Mouse (Mus musculus) liver, embryonic 12.5 days (tissue): ENCODE data around the gene Tmem213. TPM values are rescaled to one million over a fixed set of nuclear protein-coding genes. Genes with fewer than 3 reads are reported as not detected.

Source experiments
- ATAC-seq: fragments of 200-750 bp; cut with Nextera tagmentation; 2 replicates; pipeline ENCODE4 v1.8.0; 2017; ENCODE audit warnings: moderate number of reproducible peaks, mild to moderate bottlenecking, moderate library complexity
- H3K27ac ChIP-seq: fragments of 300-500 bp; sonication (generic); 2 replicates; pipeline ENCODE4 v1.5.1; 2016; ENCODE audit warnings: mild to moderate bottlenecking
- H3K27me3 ChIP-seq: fragments of 300-500 bp; sonication (generic); replicated peaks from 2 replicates; pipeline ENCODE4 v1.6.1; 2016; ENCODE audit warnings: mild to moderate bottlenecking, moderate library complexity
- H3K36me3 ChIP-seq: fragments of 300-500 bp; sonication (generic); 2 replicates; pipeline ENCODE4 v1.6.1; 2016; ENCODE audit warnings: mild to moderate bottlenecking, moderate library complexity
- H3K4me1 ChIP-seq: fragments of 300-500 bp; sonication (generic); 2 replicates; pipeline ENCODE4 v1.6.1; 2016
- H3K4me2 ChIP-seq: fragments of 300-500 bp; sonication (generic); 2 replicates; pipeline ENCODE4 v1.6.1; 2016; ENCODE audit warnings: mild to moderate bottlenecking, moderate library complexity
- H3K4me3 ChIP-seq: fragments of 300-500 bp; sonication (generic); 2 replicates; pipeline ENCODE4 v1.5.1; 2016; ENCODE audit warnings: mild to moderate bottlenecking, moderate library complexity
- H3K9ac ChIP-seq: fragments of 300-500 bp; sonication (generic); 2 replicates; pipeline ENCODE4 v1.6.1; 2016; ENCODE audit warnings: mild to moderate bottlenecking, moderate library complexity
- H3K9me3 ChIP-seq: fragments of 300-500 bp; sonication (generic); replicated peaks from 2 replicates; pipeline ENCODE4 v1.6.1; 2016; ENCODE audit warnings: mild to moderate bottlenecking, moderate library complexity
- WGBS: fragments of 180-500 bp; shearing (Covaris S2); methylation state at CpG from one replicate; pipeline ENCODE4 v1.1.7; 2016; ENCODE audit not compliant: insufficient replicate concordance; 5-methylcytosine and 5-hydroxymethylcytosine counted together
- polyA plus RNA-seq: library from polyadenylated mRNA; unstranded; fragments of >200 nt; fragmentation: Nextera tagmentation; extraction: Ambion mirVana; gene quantifications from 2 replicates; pipeline ENCODE4 v1.2.1, GENCODE M21; 2016

Gene Tmem213
- polyA plus RNA-seq, 1 experiment from 2014 or later, result not detected

GRCm38 (mm10) chr6:38087242-38088026, 21.6 kb upstream of the Tmem213 start:
- Histone ChIP-seq H3K36me3 (no peaks in the 10 kb centered on the region), H3K4me3 (no peak overlapping the region), H3K9me3 (no peaks in the 10 kb centered on the region), H3K27me3 (no peaks in the 10 kb centered on the region), H3K4me2 (no peak overlapping the region), H3K27ac (no peak overlapping the region), H3K9ac (no peak overlapping the region), H3K4me1 (no peaks in the 10 kb centered on the region)
- WGBS, result 74% methylated on average over 9 of the region's 9 CpGs
- ATAC-seq, result no peak

- H3K27ac ChIP-seq, result no peak overlapping the region
- no peak for ATAC-seq
- WGBS, result 77% methylated on average over 8 of the region's 8 CpGs
- no peaks in the 10 kb centered on the region for H3K36me3 ChIP-seq
- H3K4me2 ChIP-seq, result no peak overlapping the region
- H3K9ac ChIP-seq, result no peak overlapping the region
- no peaks in the 10 kb centered on the region for H3K9me3 ChIP-seq
- 0 out of 2 replicates have a peak, but pooled peaks cover 3% of the 10 kb centered on the region for H3K4me1 ChIP-seq
- no peaks in the 10 kb centered on the region for H3K27me3 ChIP-seq
- no peak overlapping the region for H3K4me3 ChIP-seq
Observed at GRCm38 (mm10) chr6:38092539-38092938, 16.5 kb upstream of the Tmem213 start.

GRCm38 (mm10) chr6:38094701-38095100, 14.4 kb upstream of the Tmem213 start:
- Histone ChIP-seq H3K4me2 (no peak overlapping the region), H3K36me3 (no peaks in the 10 kb centered on the region), H3K9ac (no peak overlapping the region), H3K27me3 (no peaks in the 10 kb centered on the region), H3K4me3 (no peak overlapping the region), H3K9me3 (no peaks in the 10 kb centered on the region), H3K27ac (no peak overlapping the region), H3K4me1 (0 out of 2 replicates have a peak, but pooled peaks cover 3% of the 10 kb centered on the region)
- 78% methylated on average over 10 of the region's 10 CpGs for WGBS
- ATAC-seq, result no peak

GRCm38 (mm10) chr6:38096961-38097370, 12.1 kb upstream of the Tmem213 start:
- Histone ChIP-seq H3K36me3 (no peaks in the 10 kb centered on the region), H3K4me1 (0 out of 2 replicates have a peak, but pooled peaks cover 3% of the 10 kb centered on the region), H3K9me3 (no peaks in the 10 kb centered on the region), H3K9ac (no peak overlapping the region), H3K27ac (no peak overlapping the region), H3K4me2 (no peak overlapping the region), H3K4me3 (no peak overlapping the region), H3K27me3 (no peaks in the 10 kb centered on the region)
- 42% methylated on average over 5 of the region's 5 CpGs for WGBS
- ATAC-seq, result no peak

- H3K4me2 ChIP-seq, result no peak overlapping the region
- H3K27ac ChIP-seq, result no peak overlapping the region
- no peaks in the 10 kb centered on the region for H3K36me3 ChIP-seq
- WGBS, result 71% methylated on average over 7 of the region's 7 CpGs
- no peak for ATAC-seq
- no peaks in the 10 kb centered on the region for H3K27me3 ChIP-seq
- no peak overlapping the region for H3K4me3 ChIP-seq
- H3K9me3 ChIP-seq, result no peaks in the 10 kb centered on the region
- no peak overlapping the region for H3K9ac ChIP-seq
- H3K4me1 ChIP-seq, result peaks cover 11% of the 10 kb centered on the region
Observed at GRCm38 (mm10) chr6:38102216-38102795, 6.7 kb upstream of the Tmem213 start.

- peak; percentile 84 for ATAC-seq
- Histone ChIP-seq H3K36me3 (no peaks in the 10 kb centered on the region), H3K27ac (0 out of 2 replicates have a peak overlapping the region, but pooled peaks have one; percentile 25), H3K4me3 (no peak overlapping the region), H3K4me2 (peak overlapping the region; percentile 12; the same call in 1 of the 2 replicates), H3K4me1 (peaks cover 11% of the 10 kb centered on the region), H3K9ac (no peak overlapping the region), H3K27me3 (no peaks in the 10 kb centered on the region), H3K9me3 (no peaks in the 10 kb centered on the region)
- 23% methylated on average over 6 of the region's 6 CpGs for WGBS
Observed at GRCm38 (mm10) chr6:38103775-38104174, 5.3 kb upstream of the Tmem213 start.

- no peak for ATAC-seq
- WGBS, result 77% methylated on average over 9 of the region's 9 CpGs
- peaks cover 11% of the 10 kb centered on the region for H3K4me1 ChIP-seq
- no peaks in the 10 kb centered on the region for H3K9me3 ChIP-seq
- no peak overlapping the region for H3K4me2 ChIP-seq
- H3K27ac ChIP-seq, result no peak overlapping the region
- H3K9ac ChIP-seq, result no peak overlapping the region
- no peaks in the 10 kb centered on the region for H3K36me3 ChIP-seq
- no peak overlapping the region for H3K4me3 ChIP-seq
- H3K27me3 ChIP-seq, result peaks cover 14% of the 10 kb centered on the region; the same call in 1 of the 2 replicates
Observed at GRCm38 (mm10) chr6:38105924-38106323, 3.1 kb upstream of the Tmem213 start.

GRCm38 (mm10) chr6:38108449-38108848, 606 bp upstream of the Tmem213 start:
- H3K27ac ChIP-seq, result no peak overlapping the region
- H3K27me3 ChIP-seq, result peaks cover 16% of the 10 kb centered on the region; the same call in 1 of the 2 replicates
- no peaks in the 10 kb centered on the region for H3K36me3 ChIP-seq
- no peak for ATAC-seq
- no peak overlapping the region for H3K4me2 ChIP-seq
- H3K9me3 ChIP-seq, result no peaks in the 10 kb centered on the region
- H3K4me1 ChIP-seq, result peaks cover 9% of the 10 kb centered on the region
- WGBS, result 92% methylated on average over 5 of the region's 5 CpGs
- H3K4me3 ChIP-seq, result no peak overlapping the region
- no peak overlapping the region for H3K9ac ChIP-seq

- H3K9me3 ChIP-seq, result no peaks in the 10 kb centered on the region
- no peak overlapping the region for H3K4me3 ChIP-seq
- H3K27me3 ChIP-seq, result peaks cover 16% of the 10 kb centered on the region; the same call in 1 of the 2 replicates
- no peak overlapping the region for H3K27ac ChIP-seq
- H3K4me1 ChIP-seq, result no peaks in the 10 kb centered on the region
- 19% methylated on average over 9 of the region's 9 CpGs for WGBS
- H3K9ac ChIP-seq, result no peak overlapping the region
- H3K4me2 ChIP-seq, result no peak overlapping the region
- no peaks in the 10 kb centered on the region for H3K36me3 ChIP-seq
- no peak for ATAC-seq
Observed at GRCm38 (mm10) chr6:38109871-38110270, 816 bp downstream of the Tmem213 start.

- no peak overlapping the region for H3K4me2 ChIP-seq
- no peak for ATAC-seq
- H3K4me1 ChIP-seq, result no peaks in the 10 kb centered on the region
- no peak overlapping the region for H3K4me3 ChIP-seq
- H3K27me3 ChIP-seq, result peaks cover 16% of the 10 kb centered on the region; the same call in 1 of the 2 replicates
- no peaks in the 10 kb centered on the region for H3K36me3 ChIP-seq
- 68% methylated on average over 9 of the region's 9 CpGs for WGBS
- no peaks in the 10 kb centered on the region for H3K9me3 ChIP-seq
- no peak overlapping the region for H3K27ac ChIP-seq
- H3K9ac ChIP-seq, result no peak overlapping the region
Observed at GRCm38 (mm10) chr6:38110859-38111258, 1.8 kb downstream of the Tmem213 start.

- no peak overlapping the region for H3K4me2 ChIP-seq
- H3K4me1 ChIP-seq, result no peaks in the 10 kb centered on the region
- no peak overlapping the region for H3K9ac ChIP-seq
- no peak overlapping the region for H3K4me3 ChIP-seq
- no peaks in the 10 kb centered on the region for H3K36me3 ChIP-seq
- 60% methylated on average over 4 of the region's 4 CpGs for WGBS
- no peaks in the 10 kb centered on the region for H3K9me3 ChIP-seq
- no peak overlapping the region for H3K27ac ChIP-seq
- ATAC-seq, result no peak
- H3K27me3 ChIP-seq, result no peaks in the 10 kb centered on the region
Observed at GRCm38 (mm10) chr6:38116107-38116770, 7.2 kb downstream of the Tmem213 start.

- 65% methylated on average over 6 of the region's 6 CpGs for WGBS
- no peak overlapping the region for H3K9ac ChIP-seq
- no peak overlapping the region for H3K4me2 ChIP-seq
- no peaks in the 10 kb centered on the region for H3K9me3 ChIP-seq
- no peak overlapping the region for H3K27ac ChIP-seq
- no peaks in the 10 kb centered on the region for H3K36me3 ChIP-seq
- no peaks in the 10 kb centered on the region for H3K27me3 ChIP-seq
- no peak overlapping the region for H3K4me3 ChIP-seq
- H3K4me1 ChIP-seq, result 0 out of 2 replicates have a peak, but pooled peaks cover 5% of the 10 kb centered on the region
- no peak for ATAC-seq
Observed at GRCm38 (mm10) chr6:38118341-38118740, 9.3 kb downstream of the Tmem213 start.
